ENCODE assay signal across 20 mouse cellular contexts in genomic region chr4:95157653-95158430, GRCm38 (mm10).
A peak's percentile ranks its signal among the peaks of the same experiment; 100 is the strongest.
DNase-seq lines count a peak whose midpoint lies in the region; ATAC-seq and TF ChIP-seq lines count a peak whose summit lies in the region.
"Had no signal": no experiment of that assay in that cellular context is flagged by ENCODE, and none has a peak within 500 bp of the region (broad histone marks: within the 10 kb centered on the region; RNA-seq: fewer than 3 reads in every experiment).

No protein-coding gene starts in this region.

- H3K4me2 ChIP-seq in forebrain, embryonic 13.5 days, result no peak overlapping the region
- no peak overlapping the region for H3K4me2 ChIP-seq in lung, embryonic 15.5 days
- H3K4me2 ChIP-seq: embryonic facial prominence, embryonic 13.5 days; heart, embryonic 12.5 days; midbrain, embryonic 12.5 days had no signal

- H3K9ac ChIP-seq in forebrain, embryonic 13.5 days, result no peak overlapping the region
- H3K9ac ChIP-seq in lung, embryonic 15.5 days, result no peak overlapping the region
- H3K9ac ChIP-seq: embryonic facial prominence, embryonic 13.5 days; heart, embryonic 12.5 days; midbrain, embryonic 12.5 days had no signal

- no peaks in the 10 kb centered on the region for H3K36me3 ChIP-seq in forebrain, embryonic 10.5 days (replicated peaks)
- H3K36me3 ChIP-seq in forebrain, embryonic 13.5 days (ENCODE audit: poor library complexity, severe bottlenecking), result no peaks in the 10 kb centered on the region
- no peaks in the 10 kb centered on the region for H3K36me3 ChIP-seq in lung, embryonic 15.5 days
- H3K36me3 ChIP-seq: embryonic facial prominence, embryonic 13.5 days; heart, embryonic 12.5 days; hindbrain, embryonic 10.5 days; midbrain, embryonic 12.5 days had no signal

- DNase-seq in forebrain, embryonic 10.5 days (ENCODE audit: extremely low spot score, low spot score), result no peak
- DNase-seq in lung, adult 2 months, result no peak
- peak; percentile 71 for DNase-seq in gastrocnemius, postnatal 25 days
- DNase-seq in skeletal muscle tissue, adult 2 months (ENCODE audit: low read depth, low spot score), result peak; percentile 88
- DNase-seq in frontal cortex, adult 2 months (ENCODE audit: extremely low spot score in 1 of 2, low spot score in 1 of 2), result no peak
- DNase-seq in kidney, postnatal 36 days, result no peak
- DNase-seq: adrenal gland, postnatal 14 days; cerebellum, adult 2 months; kidney, adult 8-10 months; layer of hippocampus, adult 9-11 months; right cerebral cortex, postnatal 14 days; thymus, postnatal 25 days had no signal

- H3K27me3 ChIP-seq in forebrain, embryonic 10.5 days (ENCODE audit: poor library complexity, severe bottlenecking), result no peaks in the 10 kb centered on the region; the same call in 1 of the 2 replicates
- H3K27me3 ChIP-seq in forebrain, embryonic 13.5 days, result no peaks in the 10 kb centered on the region
- H3K27me3 ChIP-seq in lung, embryonic 15.5 days, result no peaks in the 10 kb centered on the region
- H3K27me3 ChIP-seq: embryonic facial prominence, embryonic 13.5 days; heart, embryonic 12.5 days; Patski had no signal

- H3K4me1 ChIP-seq in forebrain, embryonic 10.5 days, result peaks cover 44% of the 10 kb centered on the region
- H3K4me1 ChIP-seq in forebrain, embryonic 13.5 days, result peaks cover 21% of the 10 kb centered on the region
- peaks cover 70% of the 10 kb centered on the region for H3K4me1 ChIP-seq in lung, embryonic 15.5 days
- H3K4me1 ChIP-seq in lung, adult 2 months (ENCODE audit: control insufficient read depth, insufficient read depth, low read length), result peaks cover 38% of the 10 kb centered on the region

- TF ChIP-seq CTCF in lung, adult 2 months (IDR thresholded peaks at IDR 0.05; ENCODE audit: insufficient read depth, low read length), result no peak

- H3K4me3 ChIP-seq in forebrain, embryonic 10.5 days, result no peak overlapping the region
- H3K4me3 ChIP-seq in forebrain, embryonic 13.5 days, result no peak overlapping the region
- no peak overlapping the region for H3K4me3 ChIP-seq in lung, embryonic 15.5 days
- H3K4me3 ChIP-seq in lung, adult 2 months (replicated peaks; ENCODE audit: extremely low read depth, low read depth, low read length), result no peak overlapping the region
- H3K4me3 ChIP-seq: embryonic facial prominence, embryonic 13.5 days; heart, embryonic 12.5 days; hindbrain, embryonic 10.5 days; midbrain, embryonic 12.5 days had no signal

- peak overlapping the region; percentile 48; the same call in 1 of the 2 replicates for H3K27ac ChIP-seq in forebrain, embryonic 10.5 days
- no peak overlapping the region for H3K27ac ChIP-seq in forebrain, embryonic 13.5 days
- H3K27ac ChIP-seq in lung, embryonic 15.5 days, result peak overlapping the region; percentile 54; the same call in 1 of the 2 replicates
- H3K27ac ChIP-seq: embryonic facial prominence, embryonic 13.5 days; midbrain, embryonic 12.5 days had no signal

- no peak for TF ChIP-seq POLR2A in lung, adult 2 months (IDR thresholded peaks at IDR 0.05; ENCODE audit: borderline replicate concordance, extremely low read depth, low read depth, low read length)

- 83% methylated on average over 7 of the region's 7 CpGs for WGBS in forebrain, embryonic 10.5 days
- 85% methylated on average over 7 of the region's 7 CpGs for WGBS in forebrain, embryonic 13.5 days
- 82% methylated on average over 7 of the region's 7 CpGs for WGBS in lung, embryonic 15.5 days
- 86% methylated on average over 7 of the region's 7 CpGs for WGBS in lung, adult 2 months

- no peaks in the 10 kb centered on the region for H3K9me3 ChIP-seq in forebrain, embryonic 10.5 days
- H3K9me3 ChIP-seq in forebrain, embryonic 13.5 days (replicated peaks), result no peaks in the 10 kb centered on the region
- H3K9me3 ChIP-seq in lung, embryonic 15.5 days, result no peaks in the 10 kb centered on the region
- H3K9me3 ChIP-seq: embryonic facial prominence, embryonic 13.5 days; heart, embryonic 12.5 days; hindbrain, embryonic 10.5 days; midbrain, embryonic 12.5 days had no signal

- no peak for ATAC-seq in forebrain, embryonic 13.5 days
- ATAC-seq in lung, embryonic 15.5 days (ENCODE audit: borderline replicate concordance, extremely low read depth, low FRiP score, low TSS enrichment), result no peak
- ATAC-seq: activated CD4-positive, CD25-positive, alpha-beta regulatory T cell, adult 4 months; Patski had no signal

Comparison
In these comparisons a context has a peak if more than half of its experiments do, and no peak if none do; other contexts are left out.
1. DNase-seq: peak in gastrocnemius, postnatal 25 days (single experiment) and skeletal muscle tissue, adult 2 months (single experiment); none in forebrain, embryonic 10.5 days (single experiment), lung, adult 2 months (single experiment), frontal cortex, adult 2 months (0 of 2) and kidney, postnatal 36 days (0 of 2).